Comparison of ENCODE assay signal across 8 mouse cellular contexts in genomic region chr12:86891454-86891785, GRCm38 (mm10). TPM values are rescaled to one million over a fixed set of nuclear protein-coding genes. Genes with fewer than 3 reads are reported as not detected.
A peak's percentile ranks its signal among the peaks of the same experiment; 100 is the strongest.
DNase-seq lines count a peak whose midpoint lies in the region; ATAC-seq lines count a peak whose summit lies in the region.

No protein-coding gene starts in this region.

- H3K36me3 ChIP-seq in erythroblast, embryonic 14.5 days (ENCODE audit: control insufficient read depth) = no peaks in the 10 kb centered on the region
- H3K36me3 ChIP-seq in forebrain, embryonic 15.5 days = no peaks in the 10 kb centered on the region
- no peaks in the 10 kb centered on the region for H3K36me3 ChIP-seq in liver, embryonic 13.5 days

- peaks cover 60% of the 10 kb centered on the region for H3K27me3 ChIP-seq in erythroblast, embryonic 14.5 days (ENCODE audit: control insufficient read depth)
- no peaks in the 10 kb centered on the region for H3K27me3 ChIP-seq in forebrain, embryonic 15.5 days
- H3K27me3 ChIP-seq in liver, embryonic 13.5 days = peaks cover 56% of the 10 kb centered on the region

- ATAC-seq in erythroblast, adult 5-6 weeks (replicated peaks; ENCODE audit: low FRiP score, poor library complexity, severe bottlenecking) = no peak
- no peak for ATAC-seq in forebrain, embryonic 15.5 days (replicated peaks)
- no peak for ATAC-seq in liver, embryonic 13.5 days (ENCODE audit: low read depth)

- H3K9me3 ChIP-seq in erythroblast, embryonic 14.5 days (ENCODE audit: control insufficient read depth, low read length) = no peaks in the 10 kb centered on the region
- no peaks in the 10 kb centered on the region for H3K9me3 ChIP-seq in forebrain, embryonic 15.5 days
- no peaks in the 10 kb centered on the region for H3K9me3 ChIP-seq in liver, embryonic 13.5 days (replicated peaks)

- H3K9ac ChIP-seq in forebrain, embryonic 15.5 days (replicated peaks) = peak overlapping the region; percentile 60
- peak overlapping the region; percentile 65; the same call in 1 of the 2 replicates for H3K9ac ChIP-seq in liver, embryonic 13.5 days

- WGBS in forebrain, embryonic 15.5 days = 1% methylated on average over 11 of the region's 11 CpGs
- WGBS in liver, embryonic 13.5 days (ENCODE audit: insufficient replicate concordance) = 31% methylated on average over 11 of the region's 11 CpGs

- peak overlapping the region; percentile 70 for H3K4me2 ChIP-seq in forebrain, embryonic 15.5 days (replicated peaks)
- H3K4me2 ChIP-seq in liver, embryonic 13.5 days = peak overlapping the region; percentile 84

- H3K4me1 ChIP-seq in erythroblast, embryonic 14.5 days (ENCODE audit: control insufficient read depth) = peaks cover 52% of the 10 kb centered on the region
- peaks cover 93% of the 10 kb centered on the region for H3K4me1 ChIP-seq in forebrain, embryonic 15.5 days
- H3K4me1 ChIP-seq in liver, embryonic 13.5 days (replicated peaks) = peaks cover 91% of the 10 kb centered on the region

- peak; percentile 72 for DNase-seq in CD4-positive, CD25-positive, alpha-beta regulatory T cell, adult 2 months (ENCODE audit: low read depth, low spot score)
- DNase-seq in liver, embryonic 13.5 days = no peak
- DNase-seq in right cerebral cortex, adult 2 months (ENCODE audit: low spot score in 2 of 2) = no peak
- DNase-seq in c-Kit-positive CD71-positive TER-119-positive erythroid progenitor cells, embryonic 14.5 days (ENCODE audit: low spot score) = no peak
- no peak for DNase-seq in spleen, postnatal 36 days (ENCODE audit: low spot score in 2 of 2)

- H3K27ac ChIP-seq in forebrain, embryonic 15.5 days (replicated peaks) = peak overlapping the region; percentile 100
- H3K27ac ChIP-seq in liver, embryonic 13.5 days = peak overlapping the region; percentile 34; the same call in 1 of the 2 replicates

- peak overlapping the region; percentile 58 for H3K4me3 ChIP-seq in erythroblast, embryonic 14.5 days (replicated peaks)
- peak overlapping the region; percentile 36 for H3K4me3 ChIP-seq in forebrain, embryonic 15.5 days
- peak overlapping the region; percentile 58; the same call in 1 of the 2 replicates for H3K4me3 ChIP-seq in liver, embryonic 13.5 days (replicated peaks)

RNA-seq across cellular contexts. Expression of gene Irf2bpl, which starts 6.8 kb away (rescaled TPM):
- polyA plus RNA-seq in erythroblast, embryonic 14.5 days (2012) = 0.04 and 0.05 TPM in 2 replicates
- total RNA-seq in erythroblast, adult 5-6 weeks (2015; ENCODE audit: low replicate concordance) = 0.21 and 0.77 TPM in 2 replicates
- 0.42 TPM in 1 of 2 replicates, not detected in the other for total RNA-seq in erythroblast, adult 5-6 weeks (2017; ENCODE audit: low replicate concordance)
- polyA plus RNA-seq in forebrain, embryonic 15.5 days (2015; fragmentation: Nextera tagmentation; extraction: Ambion mirVana) = 94.9 and 95.8 TPM in 2 replicates
- 2.8 and 3.0 TPM in 2 replicates for polyA plus RNA-seq in liver, embryonic 13.5 days (2015; fragmentation: Nextera tagmentation; extraction: Ambion mirVana)

RNA-seq across cellular contexts. Expression of gene Cipc, which starts 55.4 kb away (rescaled TPM):
- 0.42 and 0.61 TPM in 2 replicates for polyA plus RNA-seq in erythroblast, embryonic 14.5 days (2012)
- 4.8 and 7.1 TPM in 2 replicates for total RNA-seq in erythroblast, adult 5-6 weeks (2015; ENCODE audit: low replicate concordance)
- total RNA-seq in erythroblast, adult 5-6 weeks (2017; ENCODE audit: low replicate concordance) = 5.6 and 8.2 TPM in 2 replicates
- 53.6 and 55.3 TPM in 2 replicates for polyA plus RNA-seq in forebrain, embryonic 15.5 days (2015; fragmentation: Nextera tagmentation; extraction: Ambion mirVana)
- 11.6 and 13.6 TPM in 2 replicates for polyA plus RNA-seq in liver, embryonic 13.5 days (2015; fragmentation: Nextera tagmentation; extraction: Ambion mirVana)

Comparison
In these comparisons a context has a peak if more than half of its experiments do, and no peak if none do; other contexts are left out.
1. RNA of gene Irf2bpl, which starts 6.8 kb away (polyA plus RNA-seq): 94.9 to 95.8 TPM in forebrain, embryonic 15.5 days; 2.8 to 3.0 TPM in liver, embryonic 13.5 days and 0.04 to 0.05 TPM in erythroblast, embryonic 14.5 days; every median in the first group is over 10 times any median in the second.
2. Peak in every context shown above with its lines, with median percentiles within 50 percentile points of each other: H3K4me3 ChIP-seq.